Mouse (Mus musculus) small intestine, adult 2 months (tissue): Measurements from ENCODE around the gene Ncoa3.

Experiments
- CTCF ChIP-seq: fragments of 200-500 bp; IDR thresholded peaks from 2 replicates; pipeline ENCODE4 v1.5.1; 2012; ENCODE audit warnings: low read depth, mild to moderate bottlenecking, control low read depth, inconsistent platforms, low read length, moderate library complexity, mixed read lengths; ENCODE audit not compliant: insufficient replicate concordance, insufficient read length; ENCODE audit errors: extremely low read depth
- POLR2A ChIP-seq: fragments of 200-500 bp; IDR thresholded peaks from 2 replicates; pipeline ENCODE4 v1.6.1; 2012; ENCODE audit warnings: low read depth, mild to moderate bottlenecking, control low read depth, inconsistent platforms, low read length, moderate library complexity

DNA sequence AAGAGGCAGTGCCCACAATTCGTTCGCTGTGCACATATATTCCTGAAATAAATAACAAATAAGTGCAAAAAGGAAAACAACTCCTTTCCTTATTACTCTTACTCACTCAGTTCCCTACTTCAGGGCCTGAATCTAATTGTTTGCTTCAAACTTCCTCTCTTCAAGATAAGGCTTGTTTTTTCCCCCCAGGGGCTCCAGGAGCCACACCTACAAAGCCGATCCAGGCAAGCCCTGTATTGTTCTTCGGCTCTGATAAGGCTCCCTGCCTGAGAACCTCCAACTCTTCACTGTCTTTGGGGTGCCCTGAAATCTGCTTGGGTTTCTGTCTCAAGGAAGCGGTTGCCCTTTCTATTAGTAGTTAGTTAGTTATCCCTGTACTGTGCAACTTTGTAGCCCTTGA is 15.6 kb upstream of the Ncoa3 start:
- TF ChIP-seq CTCF (no peak), POLR2A (no peak)
